Mouse (Mus musculus): ENCODE results near the gene Serping1.

GRCm38 (mm10) chr2:84798493-84798921 is 23.3 kb upstream of the Serping1 start, which contains the start of gene Ube2l6:
- TF ChIP-seq CTCF (IDR thresholded peaks at IDR 0.05; ENCODE audit: control insufficient read depth, insufficient read depth, insufficient replicate concordance, low read depth, low read length) (no peak), POLR2A (IDR thresholded peaks at IDR 0.05; ENCODE audit: control insufficient read depth, low read depth, low read length) (no peak)
